Mouse (Mus musculus): ENCODE results near the gene Cyp2t4. TPM values are rescaled to one million over a fixed set of nuclear protein-coding genes. Genes with fewer than 3 reads are reported as not detected.

Gene Cyp2t4
- polyA plus RNA-seq, 1 experiment, result not detected

- no peak overlapping the region for H3K4me3 ChIP-seq (ENCODE audit: insufficient read depth, low read depth, low read length)
- H3K27ac ChIP-seq (ENCODE audit: insufficient read depth, low read depth, low read length), result no peak overlapping the region
- TF ChIP-seq CTCF (IDR thresholded peaks at IDR 0.05; ENCODE audit: insufficient read depth, low read depth, low read length) (no peak), POLR2A (IDR thresholded peaks at IDR 0.05; ENCODE audit: insufficient read depth, low read depth, low read length) (no peak)
- H3K4me1 ChIP-seq (ENCODE audit: control insufficient read depth, insufficient read depth, low read length), result no peaks in the 10 kb centered on the region
- WGBS, result 86% methylated on average over 5 of the region's 5 CpGs
These were observed 32.5 kb downstream of the Cyp2t4 start for GRCm38 (mm10) chr7:27185986-27186385.

- Histone ChIP-seq H3K4me1 (ENCODE audit: control insufficient read depth, insufficient read depth, low read length) (peaks cover 7% of the 10 kb centered on the region; the same call in 1 of the 2 replicates), H3K27ac (ENCODE audit: insufficient read depth, low read depth, low read length) (no peak overlapping the region), H3K4me3 (ENCODE audit: insufficient read depth, low read depth, low read length) (no peak overlapping the region)
- TF ChIP-seq CTCF (IDR thresholded peaks at IDR 0.05; ENCODE audit: insufficient read depth, low read depth, low read length), result no peak
- no peak for TF ChIP-seq POLR2A (IDR thresholded peaks at IDR 0.05; ENCODE audit: insufficient read depth, low read depth, low read length)
- 95% methylated on average over 10 of the region's 10 CpGs for WGBS
These were observed 35.9 kb downstream of the Cyp2t4 start for GRCm38 (mm10) chr7:27189271-27189931.

GRCm38 (mm10) chr7:27192434-27192833 lies 38.9 kb downstream of the Cyp2t4 start:
- Histone ChIP-seq H3K27ac (ENCODE audit: insufficient read depth, low read depth, low read length) (no peak overlapping the region), H3K4me1 (ENCODE audit: control insufficient read depth, insufficient read depth, low read length) (peaks cover 9% of the 10 kb centered on the region), H3K4me3 (ENCODE audit: insufficient read depth, low read depth, low read length) (no peak overlapping the region)
- TF ChIP-seq POLR2A (IDR thresholded peaks at IDR 0.05; ENCODE audit: insufficient read depth, low read depth, low read length) (no peak), CTCF (IDR thresholded peaks at IDR 0.05; ENCODE audit: insufficient read depth, low read depth, low read length) (no peak)
- WGBS, result 95% methylated on average over 5 of the region's 5 CpGs

- WGBS, result 62% methylated on average over 4 of the region's 4 CpGs
- Histone ChIP-seq H3K4me1 (ENCODE audit: control insufficient read depth, insufficient read depth, low read length) (peaks cover 9% of the 10 kb centered on the region), H3K4me3 (ENCODE audit: insufficient read depth, low read depth, low read length) (no peak overlapping the region), H3K27ac (ENCODE audit: insufficient read depth, low read depth, low read length) (no peak overlapping the region)
- TF ChIP-seq CTCF (IDR thresholded peaks at IDR 0.05; ENCODE audit: insufficient read depth, low read depth, low read length), result no peak
- no peak for TF ChIP-seq POLR2A (IDR thresholded peaks at IDR 0.05; ENCODE audit: insufficient read depth, low read depth, low read length)
These were observed 40.2 kb downstream of the Cyp2t4 start for GRCm38 (mm10) chr7:27193731-27194130.

- 0 out of 2 replicates have a peak, but pooled peaks have one; percentile 7 for TF ChIP-seq POLR2A (IDR thresholded peaks at IDR 0.05; ENCODE audit: insufficient read depth, low read depth, low read length)
- no peak for TF ChIP-seq CTCF (IDR thresholded peaks at IDR 0.05; ENCODE audit: insufficient read depth, low read depth, low read length)
- Histone ChIP-seq H3K27ac (ENCODE audit: insufficient read depth, low read depth, low read length) (peak within 1 kb of the TSS; percentile 93), H3K4me1 (ENCODE audit: control insufficient read depth, insufficient read depth, low read length) (peaks cover 9% of the 10 kb centered on the region), H3K4me3 (ENCODE audit: insufficient read depth, low read depth, low read length) (peak within 1 kb of the TSS; percentile 97)
- 1% methylated on average over 64 of the region's 64 CpGs for WGBS
These were observed 42.4 kb downstream of the Cyp2t4 start, which contains the start of the genes BC024978 and Snrpa for GRCm38 (mm10) chr7:27195681-27196611. BC024978 (plus strand) TSS chr7:27195781. Snrpa (minus strand) TSS chr7:27196271.

- Histone ChIP-seq H3K27ac (ENCODE audit: insufficient read depth, low read depth, low read length) (no peak overlapping the region), H3K4me3 (ENCODE audit: insufficient read depth, low read depth, low read length) (no peak overlapping the region), H3K4me1 (ENCODE audit: control insufficient read depth, insufficient read depth, low read length) (peaks cover 9% of the 10 kb centered on the region)
- no peak for TF ChIP-seq POLR2A (IDR thresholded peaks at IDR 0.05; ENCODE audit: insufficient read depth, low read depth, low read length)
- 89% methylated on average over 3 of the region's 3 CpGs for WGBS
These were observed 43.6 kb downstream of the Cyp2t4 start for GRCm38 (mm10) chr7:27197136-27197535.

GRCm38 (mm10) chr7:27197634-27198033 lies 44.1 kb downstream of the Cyp2t4 start:
- H3K27ac ChIP-seq (ENCODE audit: insufficient read depth, low read depth, low read length), result no peak overlapping the region
- TF ChIP-seq POLR2A (IDR thresholded peaks at IDR 0.05; ENCODE audit: insufficient read depth, low read depth, low read length) (no peak), CTCF (IDR thresholded peaks at IDR 0.05; ENCODE audit: insufficient read depth, low read depth, low read length) (no peak)
- no peak overlapping the region for H3K4me3 ChIP-seq (ENCODE audit: insufficient read depth, low read depth, low read length)
- WGBS, result 92% methylated on average over 8 of the region's 8 CpGs
- peaks cover 9% of the 10 kb centered on the region for H3K4me1 ChIP-seq (ENCODE audit: control insufficient read depth, insufficient read depth, low read length)

GRCm38 (mm10) chr7:27198355-27198754 lies 44.8 kb downstream of the Cyp2t4 start:
- TF ChIP-seq CTCF (IDR thresholded peaks at IDR 0.05; ENCODE audit: insufficient read depth, low read depth, low read length) (no peak), POLR2A (IDR thresholded peaks at IDR 0.05; ENCODE audit: insufficient read depth, low read depth, low read length) (no peak)
- no peak overlapping the region for H3K27ac ChIP-seq (ENCODE audit: insufficient read depth, low read depth, low read length)
- H3K4me1 ChIP-seq (ENCODE audit: control insufficient read depth, insufficient read depth, low read length), result peaks cover 9% of the 10 kb centered on the region
- no peak overlapping the region for H3K4me3 ChIP-seq (ENCODE audit: insufficient read depth, low read depth, low read length)

GRCm38 (mm10) chr7:27198779-27199178 lies 45.3 kb downstream of the Cyp2t4 start:
- H3K4me1 ChIP-seq (ENCODE audit: control insufficient read depth, insufficient read depth, low read length), result peaks cover 5% of the 10 kb centered on the region
- no peak overlapping the region for H3K4me3 ChIP-seq (ENCODE audit: insufficient read depth, low read depth, low read length)
- WGBS, result 93% methylated on average over 8 of the region's 8 CpGs
- TF ChIP-seq CTCF (IDR thresholded peaks at IDR 0.05; ENCODE audit: insufficient read depth, low read depth, low read length) (no peak), POLR2A (IDR thresholded peaks at IDR 0.05; ENCODE audit: insufficient read depth, low read depth, low read length) (no peak)
- no peak overlapping the region for H3K27ac ChIP-seq (ENCODE audit: insufficient read depth, low read depth, low read length)
